Mouse (Mus musculus): ENCODE data around the gene Dexi. TPM values are rescaled to one million over a fixed set of nuclear protein-coding genes. Genes with fewer than 3 reads are reported as not detected.

Gene Dexi
- total RNA-seq, 2 experiments from 2014 or later: 20.2 to 25.8 TPM

DNA sequence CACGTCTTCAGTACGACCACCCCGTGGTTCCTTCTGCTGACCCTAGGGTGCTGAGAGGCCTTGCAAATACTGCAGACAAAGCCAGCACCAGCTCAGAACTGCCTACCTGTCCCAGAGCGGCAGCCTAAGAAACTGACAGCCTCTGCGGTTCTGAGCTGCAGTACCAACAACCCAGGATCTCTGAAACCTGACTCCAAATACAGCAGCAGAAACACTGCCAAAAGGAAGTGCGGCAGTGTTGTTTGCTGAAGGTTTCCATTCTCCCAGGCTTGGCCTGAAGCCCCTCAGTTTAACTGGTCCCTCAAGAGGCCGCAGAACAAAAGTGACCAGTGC, 1.3 kb downstream of the Dexi start:
- no peak for DNase-seq (ENCODE audit: low spot score in 2 of 2)

DNA sequence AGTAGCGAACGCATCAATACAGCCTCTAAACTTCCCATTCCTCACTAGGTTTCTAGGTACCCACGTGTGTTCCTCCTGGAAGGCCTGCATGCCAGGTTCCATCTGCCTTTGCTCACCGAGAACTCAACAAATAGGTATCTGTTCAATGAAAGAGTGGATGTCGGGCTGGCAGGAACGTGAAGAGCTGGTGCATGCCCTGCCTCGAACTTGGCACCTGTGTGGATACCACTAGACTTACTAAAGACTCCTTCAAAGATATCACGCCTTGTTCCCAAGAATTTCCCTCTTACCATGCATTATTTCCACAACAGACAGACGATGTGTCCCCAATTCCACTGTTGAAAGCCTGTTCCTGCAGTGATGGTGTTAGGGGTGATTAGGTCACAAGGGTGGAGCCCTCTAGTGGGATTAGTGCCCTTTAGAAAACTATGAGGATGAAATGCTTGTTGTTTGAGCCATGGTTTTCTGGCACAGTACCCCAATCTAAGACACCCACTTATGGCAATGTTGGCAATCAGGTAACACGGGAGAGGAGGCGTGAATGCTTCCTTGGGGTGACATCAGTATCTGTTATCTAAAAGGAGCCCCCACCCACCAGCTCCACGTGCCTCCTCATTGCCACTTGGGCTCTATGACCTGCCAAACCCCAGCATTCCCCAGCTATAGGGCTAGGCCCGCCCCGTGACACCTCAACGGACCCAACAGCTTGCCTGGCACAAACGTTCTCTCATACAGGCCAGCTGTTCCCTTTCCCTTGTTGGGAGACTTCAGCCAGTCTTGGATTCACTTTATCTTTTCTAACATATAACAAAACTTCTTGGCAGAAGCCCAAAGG, 1.9 kb downstream of the Dexi start:
- DNase-seq (ENCODE audit: low spot score in 2 of 2): no peak

DNA sequence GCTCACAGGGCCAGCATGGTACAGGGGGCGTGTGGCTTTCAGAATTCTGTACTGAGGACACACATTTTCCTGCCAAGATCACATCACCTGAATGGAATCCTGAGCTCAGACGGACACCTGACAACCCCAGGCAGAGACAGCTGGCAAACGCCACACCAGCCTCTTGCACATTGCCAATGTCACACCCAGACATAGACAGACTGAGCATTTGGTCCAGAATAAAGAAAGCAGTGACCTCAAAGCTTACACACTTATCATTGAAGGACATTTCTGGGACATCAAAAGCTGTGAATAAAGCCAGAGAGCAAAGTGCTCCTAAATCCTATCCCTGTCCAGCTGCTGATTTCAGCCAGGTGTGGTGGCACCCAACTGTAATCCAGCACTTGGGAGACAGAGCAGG, 5.9 kb downstream of the Dexi start:
- DNase-seq (ENCODE audit: low spot score in 2 of 2): no peak

DNA sequence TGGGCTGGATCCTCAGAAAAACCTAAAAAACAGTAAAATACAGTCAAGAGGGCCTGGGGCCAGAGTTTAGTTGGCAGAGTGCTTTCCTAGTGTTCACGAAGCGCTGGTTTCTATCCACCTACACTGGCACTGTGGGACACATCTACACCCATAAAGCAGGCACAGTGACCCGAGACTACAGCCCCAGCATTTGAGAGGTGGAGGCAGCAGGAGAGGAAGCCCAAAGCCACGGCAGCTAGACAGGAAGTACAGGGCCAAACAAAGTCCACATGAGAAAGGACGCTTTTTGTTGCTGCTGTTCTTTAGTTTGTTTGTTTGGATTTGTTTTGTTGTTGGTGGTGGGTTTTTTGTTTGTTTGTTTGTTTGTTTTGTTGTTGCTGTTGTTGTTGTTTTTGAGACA, 6.5 kb downstream of the Dexi start:
- DNase-seq (ENCODE audit: low spot score in 2 of 2): no peak

DNA sequence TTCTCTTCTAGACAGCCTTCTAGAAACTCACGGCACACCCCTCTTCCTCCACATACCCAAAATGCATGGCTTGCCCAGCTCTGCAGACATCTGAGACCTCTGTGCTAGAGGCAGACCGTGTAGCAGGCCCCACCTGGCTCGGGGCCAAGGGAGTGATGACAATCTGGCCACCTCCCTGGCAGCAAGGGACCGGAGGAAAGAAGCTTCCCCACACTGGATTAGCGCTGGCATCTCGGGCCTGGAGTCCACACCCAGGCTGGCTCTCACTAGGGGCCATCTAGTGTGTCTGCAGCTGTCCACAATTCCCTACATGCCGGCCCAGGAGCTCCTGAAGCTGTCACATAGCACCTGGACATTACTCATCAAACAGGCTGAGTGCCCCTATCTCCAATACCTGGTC, 8.3 kb downstream of the Dexi start:
- no peak for DNase-seq (ENCODE audit: low spot score in 2 of 2)

DNA sequence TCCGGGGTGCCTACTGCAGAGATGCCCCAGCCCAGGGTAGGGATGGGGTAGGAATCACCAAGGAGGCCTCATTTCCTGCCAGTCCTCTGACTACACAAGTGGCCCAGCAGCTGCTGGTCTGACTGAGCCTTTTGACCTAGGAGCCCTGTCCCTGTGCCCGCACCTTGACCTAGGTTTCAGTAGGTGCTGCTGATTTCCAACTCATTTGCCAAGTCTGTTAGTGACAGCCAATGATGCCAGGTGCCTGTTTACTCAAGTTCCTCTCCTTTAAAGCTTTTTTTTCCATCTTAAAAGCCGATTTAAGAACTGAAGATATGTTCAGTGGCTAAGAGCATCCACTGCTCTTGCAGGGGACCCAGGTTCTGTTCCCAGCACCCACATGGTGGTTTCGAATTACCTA, 9.1 kb downstream of the Dexi start:
- no peak for DNase-seq (ENCODE audit: low spot score in 2 of 2)

DNA sequence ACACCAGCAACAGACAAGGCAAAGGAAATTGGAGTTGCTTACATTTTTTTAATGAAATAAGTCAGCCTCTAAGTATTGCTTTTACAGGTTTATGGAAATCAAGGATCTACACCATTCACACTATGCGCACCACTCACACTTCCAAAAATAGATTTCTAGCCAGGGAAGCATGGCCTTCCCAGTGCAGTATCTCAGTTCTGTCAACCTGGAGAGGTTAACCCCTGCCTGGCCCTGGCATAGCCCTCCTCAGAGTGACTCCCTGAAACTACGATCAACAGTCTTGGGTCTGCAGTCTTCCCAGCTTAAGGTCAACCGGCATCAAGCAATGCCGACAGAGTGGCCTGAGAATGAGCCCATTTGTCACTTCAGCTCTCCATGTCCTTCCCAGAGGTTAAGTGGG, 12.7 kb downstream of the Dexi start:
- no peak for DNase-seq (ENCODE audit: low spot score in 2 of 2)

DNA sequence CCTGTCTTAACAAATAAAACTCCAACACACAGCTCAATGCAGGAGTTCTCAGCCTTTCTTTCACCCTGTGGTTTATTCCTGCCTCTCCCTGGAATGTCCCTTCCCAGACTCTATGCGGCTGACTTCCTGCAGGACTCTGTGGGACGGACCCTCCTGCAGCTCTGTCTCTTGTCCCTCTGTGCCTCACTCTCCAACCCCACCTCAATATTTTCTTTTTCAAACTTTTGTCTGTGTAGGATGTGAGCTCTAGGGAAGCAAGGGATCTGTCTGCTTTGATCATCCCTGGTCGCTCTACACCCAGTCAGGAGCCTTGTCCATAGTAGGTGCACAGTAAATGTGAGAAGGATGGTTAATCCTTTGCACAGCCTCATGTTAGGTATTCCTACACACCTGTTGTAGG, 14.5 kb downstream of the Dexi start:
- DNase-seq (ENCODE audit: low spot score in 2 of 2): no peak

DNA sequence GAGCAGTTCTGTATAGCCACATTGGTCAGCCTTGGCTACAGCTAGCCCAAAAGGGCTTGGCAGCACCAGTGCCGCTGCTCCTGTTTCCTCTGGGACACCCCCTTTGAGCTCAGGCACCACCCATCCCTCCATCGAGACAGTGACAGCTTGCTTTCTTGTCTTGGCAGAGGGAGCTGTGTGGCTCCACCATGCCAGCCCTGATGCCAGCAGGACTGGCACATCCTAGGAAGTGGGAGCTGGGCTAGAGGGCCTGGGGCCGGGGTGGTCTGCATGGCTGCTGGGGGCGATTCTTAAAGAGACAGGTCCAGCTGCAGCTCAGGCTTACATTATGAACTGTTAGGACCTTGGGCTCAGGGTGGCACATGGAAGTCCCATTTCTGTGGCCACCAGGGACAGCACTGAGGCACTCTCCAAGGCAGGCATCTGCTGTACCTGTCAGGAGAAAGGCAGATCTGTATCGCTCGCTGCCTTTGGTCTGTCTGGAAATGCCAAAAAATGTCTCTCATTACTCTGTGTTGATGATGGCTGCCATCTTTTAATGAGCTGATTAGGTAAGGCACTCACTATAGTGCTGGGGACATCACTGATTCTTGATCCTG, 15.7 kb downstream of the Dexi start:
- no peak for DNase-seq (ENCODE audit: low spot score in 2 of 2)

DNA sequence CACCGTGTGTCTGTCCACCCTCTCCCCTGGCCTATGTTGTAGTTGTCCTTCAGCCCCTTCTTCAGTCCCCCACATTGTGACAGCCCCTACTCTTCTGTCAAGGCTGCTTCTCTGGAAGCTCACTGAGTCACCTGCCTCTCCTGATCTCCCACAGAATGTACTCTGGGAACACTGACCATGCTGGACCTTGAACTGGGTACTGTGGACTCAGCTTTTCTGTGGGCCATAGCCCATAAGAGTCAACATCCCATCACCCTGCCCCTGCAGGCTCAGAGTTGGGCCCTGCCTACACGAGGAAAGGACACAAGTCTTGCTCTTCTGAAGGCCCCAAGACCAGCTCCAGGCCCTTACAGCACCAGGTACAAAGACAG, 17.3 kb downstream of the Dexi start:
- no peak for DNase-seq (ENCODE audit: low spot score in 2 of 2)

DNA sequence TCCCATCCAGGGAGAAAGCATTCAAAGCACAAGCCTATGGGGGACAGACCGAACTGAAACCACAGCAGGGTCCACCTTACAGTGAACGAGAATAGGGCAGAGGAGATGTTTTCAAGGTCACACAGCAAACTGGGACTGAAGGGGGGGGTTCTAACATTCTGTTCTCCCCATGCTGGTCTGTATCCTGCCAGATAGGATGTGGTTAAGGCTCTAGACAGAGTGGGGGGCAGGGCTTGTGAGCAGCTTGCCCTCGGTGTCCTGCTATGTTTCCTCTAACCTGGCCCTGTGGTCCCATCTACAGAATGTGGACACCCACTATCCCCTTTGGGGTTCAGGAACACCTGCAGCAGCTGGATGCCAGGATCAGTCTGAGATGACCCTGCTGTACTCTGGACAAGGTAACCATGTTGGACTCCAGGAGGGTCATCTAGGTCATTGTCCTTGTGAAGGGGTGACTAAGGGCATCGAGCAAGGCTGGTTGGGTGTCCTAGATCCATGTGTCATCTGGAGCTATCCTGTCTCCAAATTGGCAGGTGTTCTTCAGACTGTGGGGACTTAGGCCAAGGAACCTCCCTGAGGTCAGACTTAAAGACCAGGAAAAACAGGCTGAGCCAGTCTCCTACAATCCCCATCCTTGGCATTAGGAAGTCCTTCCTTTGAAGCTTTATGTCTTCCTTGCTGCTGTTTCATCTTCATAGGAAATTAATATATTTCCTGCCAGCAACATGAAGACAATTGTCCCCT, 17.8 kb downstream of the Dexi start:
- no peak for DNase-seq (ENCODE audit: low spot score in 2 of 2)

DNA sequence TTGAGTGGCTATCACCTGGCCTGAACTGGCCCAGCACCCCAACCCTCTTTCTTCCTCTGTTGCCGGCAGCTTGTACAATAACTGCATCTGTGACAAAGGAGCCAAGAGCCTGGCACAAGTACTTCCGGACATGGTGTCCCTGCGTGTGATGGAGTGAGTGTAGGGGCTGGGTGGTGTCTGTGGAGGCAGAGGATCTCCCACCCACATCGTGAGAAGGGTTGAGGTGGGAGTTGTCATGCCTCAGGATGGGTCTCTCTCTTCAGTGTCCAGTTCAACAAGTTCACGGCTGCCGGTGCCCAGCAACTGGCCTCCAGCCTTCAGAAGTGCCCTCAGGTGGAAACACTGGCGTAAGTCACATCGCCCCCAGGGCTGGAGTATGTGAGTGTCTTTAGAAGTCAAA, 19.2 kb downstream of the Dexi start:
- no peak for DNase-seq (ENCODE audit: low spot score in 2 of 2)

DNA sequence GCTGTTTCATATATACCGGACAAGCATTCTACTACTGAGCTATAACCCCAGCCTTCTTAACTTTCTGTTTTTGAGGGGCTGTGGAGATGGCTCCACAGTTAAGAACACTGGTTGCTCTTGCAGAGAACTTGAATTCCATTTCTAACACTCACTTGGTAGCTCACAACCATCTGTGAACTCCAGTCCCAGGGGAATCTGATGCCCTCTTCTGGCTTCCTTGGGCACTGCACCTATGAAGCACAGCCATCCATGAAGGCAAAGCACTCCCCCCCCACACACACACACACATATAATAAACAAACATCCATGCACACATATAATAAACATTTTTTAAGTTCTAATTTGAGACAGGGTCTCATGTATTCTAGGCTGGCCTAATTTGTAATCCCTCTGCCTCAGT, 20.0 kb downstream of the Dexi start:
- DNase-seq (ENCODE audit: low spot score in 2 of 2): peak; percentile 64 to 68

DNA sequence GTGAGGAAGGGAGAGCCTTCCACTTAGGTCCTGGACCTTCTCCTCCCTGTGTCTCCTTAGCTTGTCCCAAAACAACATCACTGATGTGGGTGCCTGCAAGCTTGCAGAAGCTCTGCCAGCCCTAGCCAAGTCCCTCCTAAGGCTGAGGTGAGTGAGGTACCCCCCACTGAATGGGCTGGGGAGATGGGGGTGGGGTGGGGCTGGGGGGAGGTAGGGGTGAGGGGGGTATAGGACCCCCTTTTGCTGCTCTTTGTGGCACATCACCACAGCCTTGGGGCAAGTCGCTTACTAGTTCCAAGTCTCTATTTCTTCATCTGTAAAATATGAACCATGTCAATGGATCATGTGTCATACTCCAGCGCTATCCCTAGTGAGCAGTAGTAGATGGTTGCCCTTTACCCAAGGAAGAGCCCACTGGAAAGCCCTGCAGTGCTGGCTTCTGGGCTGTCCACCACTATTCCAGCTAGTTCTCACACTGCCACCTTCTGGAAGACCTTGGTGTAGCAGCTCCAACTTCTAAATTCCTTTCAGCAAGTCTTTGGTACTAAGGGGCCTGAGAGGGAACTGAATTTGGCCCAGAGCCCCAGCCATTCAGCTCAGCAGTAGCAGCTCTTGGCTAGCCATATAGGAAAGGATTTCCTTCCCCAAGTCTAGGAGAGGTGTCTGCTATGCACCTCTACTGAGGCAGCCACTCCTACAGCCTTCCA, 21.8 kb downstream of the Dexi start:
- DNase-seq (ENCODE audit: low spot score in 2 of 2): peak; percentile 72

DNA sequence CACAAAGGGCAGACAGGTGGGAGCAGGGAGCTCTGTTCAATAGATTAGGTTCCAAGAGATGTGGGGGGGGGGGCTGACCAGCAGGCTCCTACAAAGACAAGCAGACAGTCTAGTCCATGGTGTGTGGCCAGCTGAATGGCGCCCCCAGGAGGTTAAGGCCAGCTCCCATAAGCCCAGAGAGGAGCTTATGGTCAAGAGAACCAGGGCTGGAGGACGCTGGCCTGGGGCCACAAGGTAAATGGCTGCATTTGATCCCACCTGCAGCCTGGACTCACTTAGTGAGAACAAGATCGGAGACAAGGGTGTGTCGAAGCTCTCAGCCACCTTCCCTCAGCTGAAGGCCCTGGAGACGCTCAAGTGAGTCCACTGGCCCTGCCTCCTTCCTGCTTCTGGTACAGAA, 24.8 kb downstream of the Dexi start:
- DNase-seq (ENCODE audit: low spot score in 2 of 2): no peak

DNA sequence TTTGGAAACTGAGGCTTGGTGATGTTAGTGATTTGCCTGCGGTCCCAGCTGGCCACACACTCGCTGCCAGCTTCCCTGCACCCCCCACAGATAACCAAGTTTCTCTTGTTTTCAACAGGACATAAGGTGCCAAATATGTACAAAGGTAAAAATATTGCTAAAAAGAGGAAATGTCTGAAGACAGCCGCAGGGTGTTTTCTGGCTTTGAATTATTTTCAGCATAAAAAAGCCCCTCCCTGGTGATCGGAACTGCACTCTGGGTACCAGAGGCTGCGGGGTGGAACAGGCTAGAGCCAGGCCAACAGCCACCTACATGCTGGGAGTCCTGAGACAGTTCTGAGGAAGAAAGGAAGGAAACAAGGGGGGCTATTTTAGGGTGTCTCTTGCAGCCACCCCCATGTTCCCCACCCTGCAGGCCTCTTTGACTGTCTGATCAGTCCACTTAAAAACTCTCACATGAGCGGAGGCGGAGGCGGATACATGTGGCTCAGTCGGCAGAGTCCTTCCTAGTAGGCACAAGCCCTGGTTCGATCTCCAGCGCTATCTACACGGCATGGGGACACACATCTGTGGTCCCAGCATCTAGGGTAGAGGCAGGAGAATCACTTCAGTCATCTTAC, 26.8 kb downstream of the Dexi start:
- no peak for DNase-seq (ENCODE audit: low spot score in 2 of 2)

DNA sequence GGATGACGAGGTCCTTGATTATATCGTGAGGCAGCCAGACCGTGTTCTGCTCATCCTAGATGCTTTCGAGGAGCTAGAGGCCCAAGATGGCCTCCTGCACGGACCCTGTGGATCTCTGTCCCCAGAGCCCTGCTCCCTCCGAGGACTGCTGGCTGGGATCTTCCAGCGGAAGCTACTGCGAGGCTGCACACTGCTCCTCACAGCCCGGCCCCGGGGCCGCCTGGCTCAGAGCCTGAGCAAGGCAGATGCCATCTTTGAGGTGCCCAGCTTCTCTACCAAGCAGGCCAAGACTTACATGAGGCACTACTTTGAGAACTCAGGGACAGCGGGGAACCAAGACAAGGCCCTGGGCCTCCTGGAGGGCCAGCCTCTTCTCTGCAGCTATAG, 31.7 kb downstream of the Dexi start:
- DNase-seq (ENCODE audit: low spot score in 2 of 2): no peak

DNA sequence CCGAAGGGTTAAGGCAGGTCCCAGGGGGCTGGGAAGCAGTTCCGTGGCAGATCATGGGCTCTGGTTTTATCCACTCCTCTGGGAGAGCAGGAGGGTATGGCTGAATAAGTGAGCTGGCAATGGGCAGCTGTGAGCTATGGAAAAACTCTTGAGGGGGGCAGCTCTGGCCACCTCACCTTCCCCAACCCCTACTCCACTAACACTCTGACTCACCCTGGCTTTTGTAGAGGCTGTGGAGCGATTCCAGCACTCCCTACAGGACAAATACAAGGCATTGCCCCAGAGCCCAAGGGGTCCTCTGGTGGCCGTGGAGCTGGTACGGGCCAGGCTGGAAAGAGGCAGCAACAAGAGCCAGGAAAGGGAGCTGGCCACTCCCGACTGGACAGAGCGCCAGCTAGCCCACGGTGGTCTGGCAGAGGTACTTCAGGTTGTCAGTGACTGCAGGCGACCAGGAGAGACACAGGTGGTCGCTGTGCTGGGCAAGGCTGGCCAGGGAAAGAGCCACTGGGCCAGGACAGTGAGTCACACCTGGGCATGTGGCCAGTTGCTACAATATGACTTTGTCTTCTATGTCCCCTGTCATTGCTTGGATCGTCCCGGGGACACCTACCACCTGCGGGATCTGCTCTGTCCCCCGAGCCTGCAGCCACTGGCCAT, 32.2 kb downstream of the Dexi start:
- no peak for DNase-seq (ENCODE audit: low spot score in 2 of 2)

DNA sequence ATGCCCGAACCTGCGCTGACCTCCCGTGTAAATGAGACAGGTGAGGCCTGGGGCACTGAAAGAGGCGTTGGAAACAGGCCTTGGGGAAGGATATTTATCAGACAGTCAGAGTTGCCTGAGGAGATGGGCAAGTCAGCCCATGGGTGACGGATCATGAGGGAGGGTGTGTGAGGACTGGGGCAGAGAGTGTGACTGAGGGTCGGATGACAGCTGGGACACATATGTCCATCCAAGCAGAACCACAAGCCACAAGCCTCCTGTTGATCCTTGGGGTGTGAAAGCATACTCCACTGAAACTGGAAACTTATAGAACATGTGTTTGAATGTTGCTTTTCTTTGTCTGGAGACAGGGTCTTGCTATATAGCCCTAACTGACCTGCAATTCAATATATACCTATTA, 34.2 kb downstream of the Dexi start:
- DNase-seq (ENCODE audit: low spot score in 2 of 2): no peak

DNA sequence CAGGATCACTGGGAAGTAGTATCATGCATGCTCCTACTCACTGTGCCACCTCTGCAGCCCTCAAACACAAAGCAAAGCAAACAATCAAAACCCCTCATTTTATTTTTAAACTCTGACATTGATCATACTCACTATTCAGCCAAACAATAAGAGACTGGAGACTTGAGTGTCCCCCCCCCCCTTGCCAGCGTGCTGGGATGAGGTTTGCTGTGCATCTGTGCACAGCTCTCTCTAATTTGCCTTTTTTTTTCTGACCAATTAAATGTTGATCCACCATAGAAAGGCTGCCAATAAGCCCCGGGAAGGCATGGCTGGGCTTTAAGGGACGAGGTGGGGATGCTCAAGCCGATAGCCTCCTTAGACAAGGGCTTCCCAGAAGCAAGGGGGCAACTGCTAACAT, 35.4 kb downstream of the Dexi start:
- DNase-seq (ENCODE audit: low spot score in 2 of 2): no peak

DNA sequence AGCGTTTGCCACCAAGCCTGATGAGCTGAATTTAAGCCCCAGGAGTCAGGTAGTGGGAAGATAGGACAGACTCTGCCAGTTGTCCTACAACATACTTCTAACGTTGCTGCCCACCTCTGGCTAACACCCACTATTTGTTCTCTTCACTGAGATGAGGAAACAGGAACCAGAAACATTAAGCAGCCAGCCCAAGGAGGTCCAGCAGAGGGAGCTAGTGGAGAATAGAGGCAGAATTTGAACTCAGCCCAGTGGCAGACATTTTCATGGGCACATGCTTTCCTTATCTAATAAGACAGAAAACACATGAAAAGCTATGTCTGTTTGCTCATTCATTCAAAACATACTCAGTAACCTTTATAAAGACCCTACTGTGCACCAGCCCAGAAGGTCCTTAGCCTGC, 39.8 kb downstream of the Dexi start:
- DNase-seq (ENCODE audit: low spot score in 2 of 2): no peak

All from adrenal gland, adult 18-20 months (tissue).